ENCODE assay signal across 33 mouse cellular contexts in the genomic region with DNA sequence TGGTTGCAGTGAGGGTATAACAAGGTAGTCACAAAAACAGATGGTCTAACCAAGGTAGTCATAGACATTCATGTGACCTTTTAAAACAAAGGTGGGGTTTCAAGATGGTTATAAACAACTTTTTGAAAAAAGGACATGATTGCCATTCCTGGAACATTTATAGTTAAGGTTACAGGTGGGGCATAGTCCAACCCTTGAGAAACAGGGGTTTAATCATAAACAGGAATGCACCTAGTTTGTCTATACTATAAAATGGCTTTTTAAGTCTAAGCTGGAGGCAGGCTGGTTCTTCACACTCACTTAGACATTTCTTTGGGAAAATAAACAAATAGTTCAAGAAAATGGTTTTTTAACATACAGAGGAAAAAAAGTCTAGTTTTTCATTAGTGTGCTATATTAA.
"Had no signal": no experiment of that assay in that cellular context is flagged by ENCODE, and none has a peak within 500 bp of the region (broad histone marks: within the 10 kb centered on the region; RNA-seq: fewer than 3 reads in every experiment).

No protein-coding gene starts in this region.

- H3K4me1 ChIP-seq: limb, embryonic 10.5 days; limb, embryonic 12.5 days; limb, embryonic 13.5 days; limb, embryonic 15.5 days; liver, embryonic 12.5 days; liver, embryonic 13.5 days; liver, embryonic 15.5 days; lung, embryonic 15.5 days; megakaryocyte, embryonic 14.5 days; midbrain, embryonic 10.5 days; midbrain, embryonic 12.5 days; midbrain, embryonic 13.5 days; midbrain, embryonic 15.5 days; neural tube, embryonic 12.5 days; neural tube, embryonic 13.5 days had no signal

- H3K9ac ChIP-seq: limb, embryonic 12.5 days; limb, embryonic 13.5 days; limb, embryonic 15.5 days; liver, embryonic 12.5 days; liver, embryonic 13.5 days; liver, embryonic 14.5 days; liver, embryonic 15.5 days; liver, postnatal 0 days; lung, embryonic 14.5 days; lung, embryonic 15.5 days; midbrain, embryonic 12.5 days; midbrain, embryonic 13.5 days; midbrain, embryonic 15.5 days; neural tube, embryonic 12.5 days; neural tube, embryonic 13.5 days had no signal

- H3K27me3 ChIP-seq: limb, embryonic 12.5 days; limb, embryonic 13.5 days; limb, embryonic 15.5 days; liver, embryonic 12.5 days; liver, embryonic 13.5 days; liver, embryonic 15.5 days; lung, embryonic 15.5 days; megakaryocyte, embryonic 14.5 days; midbrain, embryonic 12.5 days; midbrain, embryonic 13.5 days; midbrain, embryonic 15.5 days; neural tube, embryonic 12.5 days; neural tube, embryonic 13.5 days had no signal

- H3K27ac ChIP-seq: limb, embryonic 10.5 days; limb, embryonic 12.5 days; limb, embryonic 13.5 days; limb, embryonic 15.5 days; liver, embryonic 12.5 days; liver, embryonic 13.5 days; liver, embryonic 14.5 days; liver, embryonic 15.5 days; lung, embryonic 15.5 days; macrophage; midbrain, embryonic 10.5 days; midbrain, embryonic 12.5 days; midbrain, embryonic 13.5 days; midbrain, embryonic 15.5 days; neural tube, embryonic 12.5 days; neural tube, embryonic 13.5 days had no signal

- H3K4me3 ChIP-seq: limb, embryonic 10.5 days; limb, embryonic 12.5 days; limb, embryonic 13.5 days; limb, embryonic 15.5 days; liver, embryonic 12.5 days; liver, embryonic 13.5 days; liver, embryonic 15.5 days; lung, embryonic 15.5 days; megakaryocyte, embryonic 14.5 days; midbrain, embryonic 10.5 days; midbrain, embryonic 12.5 days; midbrain, embryonic 13.5 days; midbrain, embryonic 15.5 days; myocyte; neural tube, embryonic 12.5 days; neural tube, embryonic 13.5 days had no signal

- H3K36me3 ChIP-seq: limb, embryonic 10.5 days; limb, embryonic 12.5 days; limb, embryonic 13.5 days; limb, embryonic 15.5 days; liver, embryonic 12.5 days; liver, embryonic 13.5 days; liver, embryonic 15.5 days; lung, embryonic 15.5 days; midbrain, embryonic 10.5 days; midbrain, embryonic 12.5 days; midbrain, embryonic 13.5 days; midbrain, embryonic 15.5 days; neural tube, embryonic 12.5 days; neural tube, embryonic 13.5 days had no signal

- H3K4me2 ChIP-seq: limb, embryonic 12.5 days; limb, embryonic 13.5 days; limb, embryonic 15.5 days; liver, embryonic 11.5 days; liver, embryonic 12.5 days; liver, embryonic 13.5 days; liver, embryonic 15.5 days; lung, embryonic 14.5 days; lung, embryonic 15.5 days; midbrain, embryonic 11.5 days; midbrain, embryonic 12.5 days; midbrain, embryonic 13.5 days; midbrain, embryonic 15.5 days; neural tube, embryonic 12.5 days; neural tube, embryonic 13.5 days had no signal

- DNase-seq: left cerebral cortex, postnatal 4 days; liver; liver, embryonic 13.5 days; liver, postnatal 0 days; lung, adult 18-20 months; lung, adult 2 months; lung, embryonic 14.5 days; lung, postnatal 10 days; lung, postnatal 14 days; lung, postnatal 36 days; lung, postnatal 4 days; midbrain, embryonic 14.5 days had no signal

- H3K9me3 ChIP-seq: limb, embryonic 10.5 days; limb, embryonic 12.5 days; limb, embryonic 13.5 days; limb, embryonic 15.5 days; liver, embryonic 12.5 days; liver, embryonic 13.5 days; liver, embryonic 15.5 days; lung, embryonic 15.5 days; megakaryocyte, embryonic 14.5 days; midbrain, embryonic 10.5 days; midbrain, embryonic 12.5 days; midbrain, embryonic 13.5 days; midbrain, embryonic 15.5 days; neural tube, embryonic 12.5 days; neural tube, embryonic 13.5 days had no signal

- ATAC-seq: liver, embryonic 12.5 days; liver, postnatal 0 days; lung, postnatal 0 days; midbrain, embryonic 13.5 days; midbrain, embryonic 15.5 days; midbrain, embryonic 16.5 days had no signal
